Comparison of ENCODE assay signal across 20 mouse cellular contexts in the genomic region with DNA sequence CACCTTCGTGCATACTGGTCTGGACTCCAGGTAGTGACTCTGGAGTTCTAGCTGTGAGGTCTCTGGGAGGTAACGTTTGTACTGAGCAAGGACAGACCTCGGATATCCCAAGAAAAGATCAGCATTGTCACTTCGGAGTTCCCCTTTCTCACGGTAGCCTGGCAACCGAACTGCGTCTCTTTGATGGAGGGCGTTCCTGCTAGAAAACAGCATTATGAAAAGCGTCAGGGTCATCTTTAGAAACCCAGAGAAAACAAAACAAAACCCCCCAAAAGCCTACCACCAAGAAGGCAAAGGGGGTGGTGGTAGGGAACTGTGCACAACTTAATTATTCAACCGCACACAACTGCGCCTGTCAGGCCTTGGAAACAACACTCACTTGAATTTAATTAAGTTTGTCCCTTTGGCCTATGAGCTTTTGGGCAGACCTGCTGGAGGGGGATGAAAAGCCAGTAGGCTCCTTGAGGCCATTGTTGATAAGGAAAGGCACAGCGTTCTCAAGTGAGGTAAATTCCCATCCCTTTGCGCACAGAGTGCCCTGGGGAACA. TPM values are rescaled to one million over a fixed set of nuclear protein-coding genes. Genes with fewer than 3 reads are reported as not detected.
DNase-seq lines count a peak whose midpoint lies in the region; ATAC-seq lines count a peak whose summit lies in the region.
"Had no signal": no experiment of that assay in that cellular context is flagged by ENCODE, and none has a peak within 500 bp of the region (broad histone marks: within the 10 kb centered on the region; RNA-seq: fewer than 3 reads in every experiment).

No protein-coding gene starts in this region.

- no peaks in the 10 kb centered on the region for H3K36me3 ChIP-seq in forebrain, embryonic 11.5 days (ENCODE audit: control insufficient read depth, insufficient read depth, low read length)
- no peaks in the 10 kb centered on the region for H3K36me3 ChIP-seq in forebrain, embryonic 16.5 days (ENCODE audit: control insufficient read depth, insufficient read depth)
- H3K36me3 ChIP-seq in midbrain, embryonic 11.5 days (ENCODE audit: control insufficient read depth, insufficient read depth, low read length) = no peaks in the 10 kb centered on the region
- H3K36me3 ChIP-seq: embryonic facial prominence, embryonic 13.5 days; limb, embryonic 12.5 days; liver, embryonic 12.5 days; neural tube, embryonic 12.5 days had no signal

- no peaks in the 10 kb centered on the region for H3K27me3 ChIP-seq in forebrain, embryonic 11.5 days (ENCODE audit: control insufficient read depth, insufficient read depth, low read length)
- no peaks in the 10 kb centered on the region for H3K27me3 ChIP-seq in forebrain, embryonic 16.5 days (replicated peaks; ENCODE audit: control insufficient read depth, insufficient read depth, low read length)
- no peaks in the 10 kb centered on the region for H3K27me3 ChIP-seq in midbrain, embryonic 11.5 days (ENCODE audit: control insufficient read depth, insufficient read depth, low read length)
- H3K27me3 ChIP-seq: CH12.LX; embryonic facial prominence, embryonic 13.5 days; limb, embryonic 12.5 days; liver, embryonic 12.5 days; neural tube, embryonic 12.5 days had no signal

- peak overlapping the region; percentile 24; the same call in 1 of the 2 replicates for H3K4me2 ChIP-seq in forebrain, embryonic 11.5 days (ENCODE audit: low read depth, low read length, severe bottlenecking)
- no peak overlapping the region for H3K4me2 ChIP-seq in forebrain, embryonic 16.5 days (ENCODE audit: low read length)
- H3K4me2 ChIP-seq in midbrain, embryonic 11.5 days = peak overlapping the region; percentile 15; the same call in 1 of the 2 replicates
- H3K4me2 ChIP-seq: embryonic facial prominence, embryonic 13.5 days; limb, embryonic 12.5 days; liver, embryonic 12.5 days; neural tube, embryonic 12.5 days had no signal

- DNase-seq in forebrain, embryonic 11.5 days (ENCODE audit: low spot score) = no peak
- DNase-seq in retina, embryonic 14.5 days (ENCODE audit: low spot score) = peak; percentile 12
- DNase-seq in retina, postnatal 1 day = no peak
- peak; percentile 86 for DNase-seq in midbrain, embryonic 11.5 days (ENCODE audit: low spot score, missing footprints)
- no peak for DNase-seq in urinary bladder, postnatal 4 days (ENCODE audit: low spot score in 2 of 2)
- DNase-seq in right cerebral cortex, postnatal 25 days = no peak
- DNase-seq: adrenal gland, postnatal 14 days; cerebellum, adult 11 months; cerebellum, postnatal 25 days; gastrocnemius, postnatal 25 days; kidney, adult 11 months; lung, adult 2 months; thymus, postnatal 36 days had no signal

- peak; percentile 78 for ATAC-seq in forebrain, embryonic 11.5 days (replicated peaks; ENCODE audit: low FRiP score)
- ATAC-seq in forebrain, embryonic 16.5 days = no peak
- ATAC-seq in midbrain, embryonic 11.5 days (ENCODE audit: low FRiP score) = peak; percentile 78
- no peak for ATAC-seq in erythroid progenitor cell, adult 5-6 weeks (replicated peaks; ENCODE audit: low FRiP score, poor library complexity, severe bottlenecking)
- ATAC-seq: liver, embryonic 12.5 days had no signal

- no peak overlapping the region for H3K4me3 ChIP-seq in forebrain, embryonic 11.5 days (ENCODE audit: low read depth, low read length)
- H3K4me3 ChIP-seq in forebrain, embryonic 16.5 days (replicated peaks; ENCODE audit: low read length) = no peak overlapping the region
- H3K4me3 ChIP-seq in midbrain, embryonic 11.5 days (ENCODE audit: low read depth, low read length) = no peak overlapping the region
- H3K4me3 ChIP-seq: embryonic facial prominence, embryonic 13.5 days; limb, embryonic 12.5 days; liver, embryonic 12.5 days; neural tube, embryonic 12.5 days had no signal

- peaks cover 3% of the 10 kb centered on the region; the same call in 1 of the 2 replicates for H3K4me1 ChIP-seq in forebrain, embryonic 11.5 days (replicated peaks; ENCODE audit: control insufficient read depth, insufficient read depth, low read length)
- no peaks in the 10 kb centered on the region for H3K4me1 ChIP-seq in forebrain, embryonic 16.5 days (replicated peaks; ENCODE audit: control insufficient read depth, insufficient read depth, low read length)
- H3K4me1 ChIP-seq in midbrain, embryonic 11.5 days (ENCODE audit: control insufficient read depth, insufficient read depth, low read length) = peaks cover 13% of the 10 kb centered on the region
- H3K4me1 ChIP-seq: embryonic facial prominence, embryonic 13.5 days; limb, embryonic 12.5 days; liver, embryonic 12.5 days had no signal

- no peak overlapping the region for H3K9ac ChIP-seq in forebrain, embryonic 11.5 days (ENCODE audit: low read length)
- H3K9ac ChIP-seq in forebrain, embryonic 16.5 days (replicated peaks; ENCODE audit: low read depth, low read length) = no peak overlapping the region
- no peak overlapping the region for H3K9ac ChIP-seq in midbrain, embryonic 11.5 days (ENCODE audit: low read length)
- H3K9ac ChIP-seq: embryonic facial prominence, embryonic 13.5 days; limb, embryonic 12.5 days; liver, embryonic 12.5 days; neural tube, embryonic 12.5 days had no signal

- 18% methylated on average over 13 of the region's 13 CpGs for WGBS in forebrain, embryonic 11.5 days
- WGBS in forebrain, embryonic 16.5 days = 8% methylated on average over 13 of the region's 13 CpGs
- 13% methylated on average over 13 of the region's 13 CpGs for WGBS in midbrain, embryonic 11.5 days

- H3K27ac ChIP-seq in forebrain, embryonic 11.5 days (ENCODE audit: low read depth, low read length) = no peak overlapping the region
- no peak overlapping the region for H3K27ac ChIP-seq in forebrain, embryonic 16.5 days (ENCODE audit: low read length)
- no peak overlapping the region for H3K27ac ChIP-seq in midbrain, embryonic 11.5 days (ENCODE audit: low read depth, low read length)
- H3K27ac ChIP-seq: embryonic facial prominence, embryonic 13.5 days; limb, embryonic 12.5 days; liver, embryonic 12.5 days; neural tube, embryonic 12.5 days had no signal

- H3K9me3 ChIP-seq in forebrain, embryonic 11.5 days (ENCODE audit: control insufficient read depth, low read length) = no peaks in the 10 kb centered on the region
- no peaks in the 10 kb centered on the region for H3K9me3 ChIP-seq in forebrain, embryonic 16.5 days (ENCODE audit: control insufficient read depth, low read length)
- H3K9me3 ChIP-seq in midbrain, embryonic 11.5 days (ENCODE audit: control insufficient read depth, low read length) = no peaks in the 10 kb centered on the region
- H3K9me3 ChIP-seq: embryonic facial prominence, embryonic 13.5 days; limb, embryonic 12.5 days; liver, embryonic 12.5 days; neural tube, embryonic 12.5 days had no signal

RNA-seq across cellular contexts. Expression of gene Adamts3, which starts 23.8 kb away (rescaled TPM):
- 7.0 and 7.1 TPM in 2 replicates for polyA plus RNA-seq in forebrain, embryonic 11.5 days (2014; fragmentation: Nextera tagmentation; extraction: Ambion mirVana)
- polyA plus RNA-seq in forebrain, embryonic 16.5 days (2015; fragmentation: Nextera tagmentation; extraction: Ambion mirVana) = 14.3 and 18.1 TPM in 2 replicates
- 4.5 and 4.9 TPM in 2 replicates for polyA plus RNA-seq in midbrain, embryonic 11.5 days (2014; fragmentation: Nextera tagmentation; extraction: Ambion mirVana)
- 0.72 TPM in 1 of 2 replicates, not detected in the other for total RNA-seq in erythroid progenitor cell, adult 5-6 weeks (2015; ENCODE audit: low replicate concordance)
- not detected in 2 replicates for total RNA-seq in erythroid progenitor cell, adult 5-6 weeks (2017; ENCODE audit: low replicate concordance)
- total RNA-seq: CH12.LX had no signal

Comparison
In these comparisons a context has a peak if more than half of its experiments do, and no peak if none do; other contexts are left out.
1. ATAC-seq: peak in forebrain, embryonic 11.5 days (single experiment) and midbrain, embryonic 11.5 days (single experiment); none in forebrain, embryonic 16.5 days (single experiment) and erythroid progenitor cell, adult 5-6 weeks (single experiment).
2. DNase-seq: peak in retina, embryonic 14.5 days (single experiment) and midbrain, embryonic 11.5 days (single experiment); none in forebrain, embryonic 11.5 days (single experiment), retina, postnatal 1 day (single experiment), urinary bladder, postnatal 4 days (0 of 2) and right cerebral cortex, postnatal 25 days (single experiment).